Mouse (Mus musculus): ENCODE measurements around the gene Gmds. TPM values are rescaled to one million over a fixed set of nuclear protein-coding genes. Genes with fewer than 3 reads are reported as not detected.

The Gmds gene
- total RNA-seq, 2 experiments from 2014 or later: 11.3 to 12.8 TPM

- DNase-seq (ENCODE audit: low spot score in 2 of 2): no peak
- intact Hi-C loops (cut with DNase I): no loop called here
These were observed 291.6 kb downstream of the Gmds start for GRCm38 (mm10) chr13:32046961-32047360.

GRCm38 (mm10) chr13:32042748-32043147, 295.8 kb downstream of the Gmds start:
- DNase-seq (ENCODE audit: low spot score in 2 of 2): no peak
- intact Hi-C loops (cut with DNase I): loop anchor here (5.0 kb wide), 1 partner anchor 640 kb away; no protein-coding TSS in a partner anchor

- no peak for DNase-seq (ENCODE audit: low spot score in 2 of 2)
- intact Hi-C loops (cut with DNase I): loop anchor here (5.0 kb wide), 1 partner anchor 641 kb away; no protein-coding TSS in a partner anchor
These were observed 297.7 kb downstream of the Gmds start for GRCm38 (mm10) chr13:32040822-32041221.

GRCm38 (mm10) chr13:32036902-32037301, 301.6 kb downstream of the Gmds start:
- intact Hi-C loops (cut with DNase I): no loop called here
- DNase-seq (ENCODE audit: low spot score in 2 of 2): no peak

GRCm38 (mm10) chr13:32034799-32035448, 303.6 kb downstream of the Gmds start:
- no peak for DNase-seq (ENCODE audit: low spot score in 2 of 2)
- intact Hi-C loops (cut with DNase I): no loop called here

- no peak for DNase-seq (ENCODE audit: low spot score in 2 of 2)
- intact Hi-C loops (cut with DNase I): no loop called here
These were observed 304.4 kb downstream of the Gmds start for GRCm38 (mm10) chr13:32034139-32034538.

- intact Hi-C loops (cut with DNase I): no loop called here
- DNase-seq (ENCODE audit: low spot score in 2 of 2): no peak
These were observed 312.1 kb downstream of the Gmds start for GRCm38 (mm10) chr13:32026226-32026975.

GRCm38 (mm10) chr13:32024822-32025221, 313.7 kb downstream of the Gmds start:
- DNase-seq (ENCODE audit: low spot score in 2 of 2): no peak
- intact Hi-C loops (cut with DNase I): no loop called here

GRCm38 (mm10) chr13:32020455-32021249, 317.9 kb downstream of the Gmds start:
- intact Hi-C loops (cut with DNase I): no loop called here

GRCm38 (mm10) chr13:32019256-32019620, 319.3 kb downstream of the Gmds start:
- intact Hi-C loops (cut with DNase I): no loop called here
- DNase-seq (ENCODE audit: low spot score in 2 of 2): no peak

More at GRCm38 (mm10) chr13:32020455-32021249, 317.9 kb downstream of the Gmds start:
- DNase-seq (ENCODE audit: low spot score in 2 of 2): no peak

GRCm38 (mm10) chr13:32018518-32019255, 319.9 kb downstream of the Gmds start:
- DNase-seq (ENCODE audit: low spot score in 2 of 2): peak; percentile 14 to 38
- intact Hi-C loops (cut with DNase I): no loop called here

GRCm38 (mm10) chr13:32008802-32009201, 329.7 kb downstream of the Gmds start:
- DNase-seq (ENCODE audit: low spot score in 2 of 2): no peak
- intact Hi-C loops (cut with DNase I): no loop called here

GRCm38 (mm10) chr13:32008116-32008641, 330.4 kb downstream of the Gmds start:
- intact Hi-C loops (cut with DNase I): no loop called here
- DNase-seq (ENCODE audit: low spot score in 2 of 2): no peak

GRCm38 (mm10) chr13:31993391-31993790, 345.1 kb downstream of the Gmds start:
- intact Hi-C loops (cut with DNase I): no loop called here
- DNase-seq (ENCODE audit: low spot score in 2 of 2): no peak

GRCm38 (mm10) chr13:31992409-31993201, 345.9 kb downstream of the Gmds start:
- intact Hi-C loops (cut with DNase I): no loop called here
- DNase-seq (ENCODE audit: low spot score in 2 of 2): no peak

GRCm38 (mm10) chr13:31981198-31981597, 357.3 kb downstream of the Gmds start:
- no peak for DNase-seq (ENCODE audit: low spot score in 2 of 2)
- intact Hi-C loops (cut with DNase I): no loop called here

GRCm38 (mm10) chr13:31978126-31978525, 360.4 kb downstream of the Gmds start:
- no peak for DNase-seq (ENCODE audit: low spot score in 2 of 2)
- intact Hi-C loops (cut with DNase I): no loop called here

- intact Hi-C loops (cut with DNase I): no loop called here
- no peak for DNase-seq (ENCODE audit: low spot score in 2 of 2)
These were observed 363.6 kb downstream of the Gmds start for GRCm38 (mm10) chr13:31974751-31975479.

All from left cerebral cortex, postnatal 25 days (tissue).